Mouse (Mus musculus): Measurements from ENCODE around the gene Gm42906.
A peak's percentile ranks its signal among the peaks of the same experiment; 100 is the strongest.

DNA sequence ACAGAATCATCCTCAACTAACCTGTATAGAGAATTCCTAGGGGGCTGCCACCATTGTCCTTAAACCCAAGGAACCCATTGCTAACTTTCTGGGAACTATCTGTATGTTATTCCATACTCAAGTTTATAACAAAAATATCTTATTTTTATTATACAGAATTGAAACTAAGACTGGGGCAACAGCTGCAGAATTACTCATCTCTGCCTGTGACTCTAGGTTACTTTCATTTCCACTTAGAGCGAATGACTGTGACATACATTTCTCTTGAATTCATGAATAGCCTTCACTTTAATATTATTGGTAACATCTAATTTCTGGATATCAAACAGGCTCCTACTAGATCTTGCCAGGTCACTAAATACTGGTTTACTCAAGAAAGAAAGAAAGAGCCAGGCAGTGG, 217.1 kb downstream of the Gm42906 start:
- TF ChIP-seq CTCF (conservative IDR thresholded peaks at IDR 0.05 in 1 of 2, IDR thresholded peaks at IDR 0.05 in 1 of 2; ENCODE audit: low read depth in 2 of 2, low read length in 2 of 2), result no peak
- TF ChIP-seq EP300 (IDR thresholded peaks at IDR 0.05; ENCODE audit: low read length), result peak; percentile 87
- TF ChIP-seq NELFE (IDR thresholded peaks at IDR 0.05; ENCODE audit: low read depth, low read length), result no peak
- no peak for TF ChIP-seq MAFK (IDR thresholded peaks at IDR 0.05; ENCODE audit: insufficient replicate concordance, low read length)
- TF ChIP-seq TCF12 (IDR thresholded peaks at IDR 0.05; ENCODE audit: low read depth, low read length), result peak; percentile 35; the same call in 1 of the 2 replicates
- TF ChIP-seq RAD21 (IDR thresholded peaks at IDR 0.05; ENCODE audit: low read depth, low read length), result no peak
- TF ChIP-seq ZMIZ1 (IDR thresholded peaks at IDR 0.05; ENCODE audit: low read depth, low read length), result no peak
- no peak for TF ChIP-seq ZC3H11A (IDR thresholded peaks at IDR 0.05; ENCODE audit: low read depth, low read length)
- no peak for TF ChIP-seq CHD1 (IDR thresholded peaks at IDR 0.05; ENCODE audit: low read depth, low read length)
- no peak for TF ChIP-seq MXI1 (IDR thresholded peaks at IDR 0.05; ENCODE audit: low read depth, low read length)
- no peak for TF ChIP-seq CHD2 (IDR thresholded peaks at IDR 0.05; ENCODE audit: low read length)
